Mouse (Mus musculus): ENCODE results near the gene Slc16a5.

- no peak for TF ChIP-seq POLR2A (IDR thresholded peaks at IDR 0.05; ENCODE audit: extremely low read depth, insufficient read depth, low read length)
- TF ChIP-seq CTCF (IDR thresholded peaks at IDR 0.05; ENCODE audit: extremely low read depth, insufficient read depth, low read length), result no peak
These were observed 48.2 kb downstream of the Slc16a5 start for GRCm38 (mm10) chr11:115510507-115510888.
